Mouse (Mus musculus) lung, embryonic 14.5 days (tissue): ENCODE measurements around the gene Pik3r1. TPM values are rescaled to one million over a fixed set of nuclear protein-coding genes. Genes with fewer than 3 reads are reported as not detected.

Experiments used
- ATAC-seq: fragments of 200-750 bp; cut with Nextera tagmentation; 2 replicates; pipeline ENCODE4 v1.8.0; 2017; ENCODE audit warnings: mild to moderate bottlenecking, moderate TSS enrichment, moderate library complexity; ENCODE audit not compliant: insufficient read depth
- DNase-seq: peaks from one replicate; pipeline ENCODE4 v3.0.0-alpha.2; 2015
- H3K27ac ChIP-seq: fragments of 300-500 bp; sonication (generic); 2 replicates; pipeline ENCODE4 v1.5.1; 2014; ENCODE audit warnings: low read depth, mild to moderate bottlenecking, moderate library complexity
- H3K27me3 ChIP-seq: fragments of 300-500 bp; sonication (generic); 2 replicates; pipeline ENCODE4 v1.6.1; 2014; ENCODE audit warnings: low read length, control low read depth; ENCODE audit not compliant: insufficient read depth
- H3K36me3 ChIP-seq: fragments of 300-500 bp; sonication (generic); 2 replicates; pipeline ENCODE4 v1.6.1; 2014; ENCODE audit warnings: control low read depth; ENCODE audit not compliant: insufficient read depth
- H3K4me1 ChIP-seq: fragments of 300-500 bp; sonication (generic); 2 replicates; pipeline ENCODE4 v1.6.1; 2014; ENCODE audit warnings: antibody characterized with exemption, control low read depth; ENCODE audit not compliant: insufficient read depth
- H3K4me2 ChIP-seq: fragments of 300-500 bp; sonication (generic); 2 replicates; pipeline ENCODE4 v1.6.1; 2014; ENCODE audit warnings: mild to moderate bottlenecking
- H3K4me3 ChIP-seq: fragments of 300-500 bp; sonication (generic); 2 replicates; pipeline ENCODE4 v1.5.1; 2014; ENCODE audit warnings: low read depth, low read length
- H3K9ac ChIP-seq: fragments of 300-500 bp; sonication (generic); 2 replicates; pipeline ENCODE4 v1.6.1; 2014
- H3K9me3 ChIP-seq: fragments of 300-500 bp; sonication (generic); 2 replicates; pipeline ENCODE4 v1.6.1; 2016; ENCODE audit warnings: low read depth, low read length, control low read depth
- CTCF ChIP-seq: IDR thresholded peaks from 2 replicates; pipeline ENCODE4 v1.5.1; 2016; ENCODE audit warnings: antibody characterized with exemption, low read depth
- whole genome bisulfite sequencing: fragments of 180-500 bp; shearing (Covaris S2); extraction: QIAGEN DNeasy Blood & Tissue Kit; methylation state at CpG from one replicate; pipeline ENCODE4 v1.1.7; 2014; 5-methylcytosine and 5-hydroxymethylcytosine counted together
- polyA plus RNA-seq: library from polyadenylated mRNA; unstranded; fragments of >200 nt; fragmentation: Nextera tagmentation; extraction: Ambion mirVana; gene quantifications from 2 replicates; pipeline ENCODE4 v1.2.1, GENCODE M21; 2014

Gene Pik3r1
- polyA plus RNA-seq, 1 experiment from 2014 or later: 33.4 TPM

DNA sequence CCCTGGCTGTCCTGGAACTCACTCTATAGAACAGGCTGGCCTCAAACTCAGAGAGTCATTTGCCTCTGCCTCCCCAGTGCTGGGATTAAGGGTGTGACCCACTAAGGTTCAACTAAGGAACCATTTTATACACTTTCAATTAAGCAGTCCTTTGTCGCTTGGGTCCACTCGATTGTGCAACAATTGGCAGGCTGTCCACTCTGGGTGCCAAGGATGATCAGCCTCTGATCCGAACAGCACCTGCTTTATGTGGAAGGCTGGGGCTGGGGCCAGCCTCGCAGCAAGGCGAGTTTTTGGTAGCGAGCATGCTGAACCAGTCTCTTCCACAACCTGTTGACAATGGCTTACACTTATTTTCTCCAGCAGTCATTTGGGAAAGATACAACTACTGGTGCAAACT lies 29.2 kb downstream of the Pik3r1 start:
- 79% methylated on average over 6 of the region's 6 CpGs for WGBS
- no peaks in the 10 kb centered on the region for H3K27me3 ChIP-seq
- peaks cover 36% of the 10 kb centered on the region for H3K4me1 ChIP-seq
- no peak overlapping the region for H3K4me3 ChIP-seq
- H3K27ac ChIP-seq: no peak overlapping the region
- no peak for DNase-seq
- H3K9ac ChIP-seq: no peak overlapping the region
- TF ChIP-seq CTCF: no peak
- no peak overlapping the region for H3K4me2 ChIP-seq
- H3K9me3 ChIP-seq: no peaks in the 10 kb centered on the region
- no peak for ATAC-seq
- H3K36me3 ChIP-seq: no peaks in the 10 kb centered on the region

DNA sequence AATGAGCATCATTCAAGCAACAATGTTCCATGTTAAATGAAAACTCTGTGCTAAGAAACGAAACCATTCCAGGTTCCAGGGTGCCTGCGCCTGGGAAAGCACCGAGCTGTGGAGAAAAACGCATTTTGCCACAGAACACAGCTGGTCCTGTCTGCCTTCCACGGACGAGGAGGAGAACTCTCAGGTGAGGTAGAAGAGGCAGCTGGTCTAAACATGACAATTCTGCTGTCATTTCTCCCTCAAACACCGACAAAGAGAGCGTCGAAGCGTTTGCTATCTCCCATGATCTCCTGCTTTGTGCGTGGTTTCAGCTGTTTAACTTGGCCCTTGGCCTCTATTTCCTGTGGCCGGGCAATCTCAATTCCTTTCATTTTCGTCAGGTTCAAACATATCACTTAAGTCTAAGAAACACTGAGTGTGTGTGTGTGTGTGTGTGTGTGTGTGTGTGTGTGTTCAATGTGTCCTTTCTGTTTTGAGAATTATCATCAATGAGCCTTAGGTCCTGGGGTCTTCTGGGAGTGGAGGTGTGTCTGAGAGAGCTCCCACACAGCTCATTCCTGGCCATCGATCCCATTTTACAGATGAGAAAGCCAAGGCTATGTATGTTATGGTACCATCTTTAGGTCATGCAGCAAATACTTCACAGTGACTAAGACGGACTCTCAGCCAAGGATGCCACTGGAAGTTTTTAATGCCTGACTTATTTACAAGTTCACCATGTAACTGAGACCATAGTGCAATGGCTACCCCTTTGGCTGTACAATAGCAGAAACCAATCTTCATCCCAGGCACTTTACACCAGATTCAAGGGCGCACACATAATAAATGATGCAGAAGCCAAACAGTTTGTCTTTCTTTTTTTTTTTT lies 31.3 kb downstream of the Pik3r1 start:
- ATAC-seq (no peak), DNase-seq (no peak)
- Histone ChIP-seq H3K9ac (no peak overlapping the region), H3K4me2 (peak overlapping the region; percentile 31; the same call in 1 of the 2 replicates), H3K9me3 (no peaks in the 10 kb centered on the region), H3K27me3 (no peaks in the 10 kb centered on the region), H3K27ac (no peak overlapping the region), H3K4me3 (no peak overlapping the region), H3K4me1 (peaks cover 39% of the 10 kb centered on the region), H3K36me3 (no peaks in the 10 kb centered on the region)
- 50% methylated on average over 16 of the region's 16 CpGs for WGBS
- TF ChIP-seq CTCF: no peak

DNA sequence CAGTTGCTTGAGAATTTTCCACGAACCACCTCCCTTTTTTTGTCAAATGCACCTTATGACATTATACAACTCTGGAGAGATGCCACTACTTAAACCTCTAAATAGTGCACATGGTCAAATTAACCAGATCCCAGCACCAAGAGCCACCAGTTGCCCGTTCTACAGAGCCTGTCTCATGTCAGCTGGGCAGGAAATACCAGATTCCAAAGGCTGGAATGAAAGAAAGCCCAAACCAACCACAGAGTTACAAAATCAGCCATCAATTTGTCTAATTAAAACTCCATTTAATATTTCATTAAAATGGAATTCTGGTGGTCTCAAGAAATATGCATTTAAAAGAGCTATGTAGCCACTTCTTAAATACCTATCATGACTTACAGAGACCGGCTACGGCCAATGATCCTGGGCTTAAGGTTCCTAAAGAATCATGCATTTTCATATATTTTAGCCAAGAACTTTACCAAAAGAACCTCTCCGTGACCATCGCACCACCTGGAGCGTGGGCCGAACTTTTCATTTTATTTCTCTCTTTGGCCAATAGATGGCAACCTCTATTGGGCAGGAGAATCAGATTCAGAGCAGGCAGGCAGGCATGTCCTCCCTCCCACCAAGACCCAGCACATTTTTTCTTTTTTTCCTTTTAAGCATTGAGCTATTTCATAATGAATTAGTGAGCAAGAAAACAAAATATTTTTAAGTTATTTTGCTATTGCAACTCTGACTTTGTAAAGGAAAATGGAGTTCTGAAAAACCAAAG lies 32.5 kb downstream of the Pik3r1 start:
- peak; percentile 69 for DNase-seq
- H3K27me3 ChIP-seq: no peaks in the 10 kb centered on the region
- 63% methylated on average over 8 of the region's 8 CpGs for WGBS
- peaks cover 31% of the 10 kb centered on the region for H3K4me1 ChIP-seq
- no peak overlapping the region for H3K9ac ChIP-seq
- H3K27ac ChIP-seq: no peak overlapping the region
- H3K9me3 ChIP-seq: no peaks in the 10 kb centered on the region
- no peak overlapping the region for H3K4me3 ChIP-seq
- H3K4me2 ChIP-seq: no peak overlapping the region
- no peak for ATAC-seq
- no peaks in the 10 kb centered on the region for H3K36me3 ChIP-seq
- TF ChIP-seq CTCF: peak; percentile 73

GRCm38 (mm10) chr13:101734227-101734626 lies 33.8 kb downstream of the Pik3r1 start:
- H3K4me1 ChIP-seq: peaks cover 33% of the 10 kb centered on the region
- no peak overlapping the region for H3K4me2 ChIP-seq

DNA sequence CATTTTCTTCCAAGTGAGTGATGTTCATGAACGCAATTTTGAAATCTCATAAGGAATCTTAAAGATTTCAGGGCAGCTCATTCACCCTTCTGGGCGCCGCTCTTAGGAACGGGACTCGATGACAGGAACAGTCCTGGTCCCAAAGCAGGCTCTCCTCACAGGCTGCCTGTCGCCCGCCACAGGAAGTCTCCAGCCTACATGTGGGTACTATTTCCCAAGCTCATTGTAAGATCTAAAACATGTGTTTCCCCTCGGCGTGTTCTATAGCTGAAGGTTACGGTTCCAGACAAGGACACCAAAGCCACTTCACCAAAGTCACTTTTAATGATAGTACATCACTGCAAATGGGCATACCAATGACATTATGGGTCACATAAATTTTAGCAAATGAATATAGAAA lies 35.3 kb downstream of the Pik3r1 start:
- 70% methylated on average over 10 of the region's 10 CpGs for WGBS
- Histone ChIP-seq H3K9ac (no peak overlapping the region), H3K27me3 (no peaks in the 10 kb centered on the region), H3K36me3 (no peaks in the 10 kb centered on the region), H3K9me3 (no peaks in the 10 kb centered on the region), H3K4me1 (peaks cover 34% of the 10 kb centered on the region), H3K27ac (no peak overlapping the region), H3K4me3 (no peak overlapping the region), H3K4me2 (no peak overlapping the region)
- no peak for TF ChIP-seq CTCF
- DNase-seq: no peak
- ATAC-seq: no peak

More at GRCm38 (mm10) chr13:101734227-101734626, 33.8 kb downstream of the Pik3r1 start:
- WGBS: 85% methylated on average over 7 of the region's 7 CpGs
- TF ChIP-seq CTCF: no peak
- Histone ChIP-seq H3K9ac (no peak overlapping the region), H3K9me3 (no peaks in the 10 kb centered on the region), H3K27me3 (no peaks in the 10 kb centered on the region), H3K27ac (no peak overlapping the region), H3K4me3 (no peak overlapping the region), H3K36me3 (no peaks in the 10 kb centered on the region)
- ATAC-seq (no peak), DNase-seq (no peak)

- Histone ChIP-seq H3K4me3 (no peak overlapping the region), H3K36me3 (no peaks in the 10 kb centered on the region)
Measured at GRCm38 (mm10) chr13:101731777-101732176, 36.2 kb downstream of the Pik3r1 start.

DNA sequence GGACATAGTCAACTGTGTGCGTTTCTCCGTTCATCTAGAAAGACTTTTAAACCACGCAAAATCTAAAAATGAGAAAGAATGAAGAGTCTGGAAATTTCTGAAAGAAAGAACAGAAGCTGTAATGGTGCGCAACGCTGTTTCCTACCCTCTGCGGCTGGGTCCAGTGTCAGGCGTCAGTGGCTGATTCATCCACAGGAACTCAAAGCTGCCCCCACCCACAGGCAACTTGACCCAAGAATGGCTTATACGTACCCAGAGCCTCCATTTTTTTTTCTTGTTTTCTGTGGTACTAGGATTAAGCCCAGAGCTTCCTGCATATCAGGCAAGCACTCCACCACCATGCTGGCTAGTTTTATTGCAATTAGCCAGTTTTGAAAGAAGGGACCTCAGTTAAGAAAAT lies 37.7 kb downstream of the Pik3r1 start:
- no peak overlapping the region for H3K27ac ChIP-seq
- H3K27me3 ChIP-seq: no peaks in the 10 kb centered on the region
- no peak overlapping the region for H3K9ac ChIP-seq
- no peak overlapping the region for H3K4me2 ChIP-seq
- no peaks in the 10 kb centered on the region for H3K9me3 ChIP-seq
- H3K4me1 ChIP-seq: peaks cover 22% of the 10 kb centered on the region
- H3K36me3 ChIP-seq: no peaks in the 10 kb centered on the region
- no peak for ATAC-seq
- no peak for TF ChIP-seq CTCF
- no peak for DNase-seq
- H3K4me3 ChIP-seq: no peak overlapping the region
- 80% methylated on average over 8 of the region's 8 CpGs for WGBS

More at GRCm38 (mm10) chr13:101731777-101732176, 36.2 kb downstream of the Pik3r1 start:
- H3K4me2 ChIP-seq: no peak overlapping the region
- H3K27me3 ChIP-seq: no peaks in the 10 kb centered on the region
- no peak overlapping the region for H3K9ac ChIP-seq
- H3K27ac ChIP-seq: 0 out of 2 replicates have a peak overlapping the region, but pooled peaks have one; percentile 13
- ATAC-seq (peak; percentile 55), DNase-seq (peak; percentile 76)
- WGBS: 39% methylated on average over 7 of the region's 7 CpGs
- TF ChIP-seq CTCF: no peak
- no peaks in the 10 kb centered on the region for H3K9me3 ChIP-seq
- H3K4me1 ChIP-seq: peaks cover 30% of the 10 kb centered on the region
